Mouse (Mus musculus) spleen, adult 2 months (tissue): ENCODE results near the gene Crtc3. TPM values are rescaled to one million over a fixed set of nuclear protein-coding genes. Genes with fewer than 3 reads are reported as not detected.

ENCODE experiments used
- DNase-seq, 2 experiments: peaks; one replicate each; pipeline versions ENCODE4 v3.0.0 to v3.0.0-alpha.2; 2012 to 2021; ENCODE audit warnings: low spot score in 2 of 2, low read depth in 1 of 2
- H3K27ac ChIP-seq: fragments of 200-500 bp; 2 replicates; pipeline ENCODE4 v1.5.1; 2012; ENCODE audit warnings: low read length, inconsistent platforms; ENCODE audit not compliant: insufficient read depth
- H3K27me3 ChIP-seq: fragments of 200-500 bp; 2 replicates; pipeline ENCODE4 v1.6.1; 2012; ENCODE audit warnings: mild to moderate bottlenecking, moderate library complexity, low read length, inconsistent platforms; ENCODE audit not compliant: control insufficient read depth, insufficient read depth
- H3K36me3 ChIP-seq: fragments of 200-500 bp; 2 replicates; pipeline ENCODE4 v1.6.1; 2012; ENCODE audit warnings: mild to moderate bottlenecking, low read length, inconsistent platforms; ENCODE audit not compliant: control insufficient read depth, insufficient read depth
- H3K4me1 ChIP-seq: fragments of 200-500 bp; 2 replicates; pipeline ENCODE4 v1.6.1; 2011; ENCODE audit warnings: inconsistent platforms; ENCODE audit not compliant: control insufficient read depth, insufficient read depth, insufficient read length
- H3K4me3 ChIP-seq: fragments of 200-500 bp; 2 replicates; pipeline ENCODE4 v1.5.1; 2011; ENCODE audit warnings: mild to moderate bottlenecking, inconsistent platforms; ENCODE audit not compliant: insufficient read depth, insufficient read length; ENCODE audit errors: extremely low read depth
- CTCF ChIP-seq: fragments of 200-500 bp; IDR thresholded peaks from 2 replicates; pipeline ENCODE4 v1.5.1; 2011; ENCODE audit warnings: mild to moderate bottlenecking, inconsistent platforms; ENCODE audit not compliant: insufficient read depth, insufficient read length, insufficient replicate concordance; ENCODE audit errors: extremely low read depth
- POLR2A ChIP-seq: fragments of 200-500 bp; IDR thresholded peaks from 2 replicates; pipeline ENCODE4 v1.6.1; 2011; ENCODE audit warnings: low read depth, low read length, inconsistent platforms
- WGBS: fragments of 180-500 bp; shearing (Covaris S2); methylation state at CpG from one replicate; pipeline ENCODE4 v1.1.7; 2018; 5-methylcytosine and 5-hydroxymethylcytosine counted together
- polyA plus RNA-seq: library from polyadenylated mRNA; depleted of rRNA; stranded (reverse); fragments of >200 nt; gene quantifications from 2 replicates; pipeline ENCODE4 v1.2.3, GENCODE M21; 2012; rRNA removed

Crtc3 gene
- polyA plus RNA-seq, 1 experiment = 19.1 TPM

GRCm38 (mm10) chr7:80548513-80549260 is 140.0 kb downstream of the Crtc3 start:
- TF ChIP-seq CTCF (no peak), POLR2A (no peak)
- H3K4me3 ChIP-seq = no peak overlapping the region
- no peaks in the 10 kb centered on the region for H3K36me3 ChIP-seq

DNA sequence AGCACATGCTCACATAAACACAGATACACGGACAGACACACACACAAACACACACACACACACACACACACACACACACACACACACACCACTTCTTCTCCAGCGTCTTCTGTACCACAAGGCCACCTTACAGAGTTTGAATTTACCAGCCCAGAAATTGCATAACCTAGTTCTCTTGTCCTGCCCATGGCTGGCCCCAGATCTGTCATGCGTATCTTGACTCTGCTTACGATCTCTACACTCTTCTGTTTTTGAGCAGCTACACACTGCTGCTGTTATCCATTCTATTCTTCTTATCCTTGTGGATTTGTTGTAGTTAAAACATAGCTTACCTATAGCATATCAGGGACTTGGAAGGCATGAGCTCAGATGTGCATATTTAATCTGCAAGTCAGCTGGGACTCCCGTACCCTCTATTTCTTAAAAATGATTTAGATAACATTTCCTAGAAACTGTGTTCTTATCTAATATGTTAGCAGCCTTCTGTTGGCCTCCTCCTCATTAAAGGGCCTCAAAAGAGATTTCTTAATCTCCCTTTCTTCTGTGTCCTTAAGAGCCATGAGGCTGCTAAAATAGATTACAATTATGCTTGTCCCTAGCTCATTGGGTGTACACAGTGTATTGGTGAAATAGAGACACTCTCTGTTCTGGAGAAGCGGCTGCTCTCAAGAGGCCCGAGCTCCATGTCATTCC is 146.4 kb downstream of the Crtc3 start:
- WGBS = 78% methylated on average over 7 of the region's 7 CpGs
- Histone ChIP-seq H3K4me3 (no peak overlapping the region), H3K27me3 (no peaks in the 10 kb centered on the region), H3K27ac (no peak overlapping the region), H3K4me1 (no peaks in the 10 kb centered on the region), H3K36me3 (no peaks in the 10 kb centered on the region)
- DNase-seq = no peak
- no peak for TF ChIP-seq POLR2A
- no peak for TF ChIP-seq CTCF

More at GRCm38 (mm10) chr7:80548513-80549260, 140.0 kb downstream of the Crtc3 start:
- Histone ChIP-seq H3K27ac (no peak overlapping the region), H3K27me3 (no peaks in the 10 kb centered on the region), H3K4me1 (no peaks in the 10 kb centered on the region)
- WGBS = 92% methylated on average over 7 of the region's 7 CpGs
- no peak for DNase-seq

DNA sequence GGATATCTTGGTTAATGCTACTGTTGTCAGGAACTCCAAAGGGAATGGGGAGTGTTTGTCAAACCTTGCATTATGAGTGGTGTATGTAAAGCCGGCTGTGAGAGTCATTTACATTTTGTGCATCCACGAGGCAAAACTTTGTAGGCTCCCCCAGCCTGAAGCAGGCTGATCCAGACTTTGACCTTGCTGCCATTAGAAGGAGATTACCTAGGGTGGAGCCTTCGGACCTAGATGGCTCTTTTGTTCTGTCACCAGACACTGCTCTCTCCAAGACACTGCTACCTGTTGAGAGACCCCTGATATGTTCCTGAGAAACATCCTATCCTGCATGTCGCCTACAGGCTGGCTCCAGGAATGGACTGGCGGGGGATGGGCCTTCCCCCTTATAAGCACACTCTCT is 149.1 kb downstream of the Crtc3 start:
- no peak for TF ChIP-seq CTCF
- TF ChIP-seq POLR2A = no peak
- Histone ChIP-seq H3K27ac (no peak overlapping the region), H3K27me3 (no peaks in the 10 kb centered on the region), H3K36me3 (no peaks in the 10 kb centered on the region), H3K4me1 (no peaks in the 10 kb centered on the region), H3K4me3 (no peak overlapping the region)
- DNase-seq = no peak
- WGBS = 88% methylated on average over 5 of the region's 5 CpGs

Other genes starting within 250 kb of the Crtc3 start
- 1.1 and 1.6 TPM in 2 replicates for gene Blm, start 153.8 kb downstream of the Crtc3 start, polyA plus RNA-seq
- gene Iqgap1, start 137.1 kb upstream of the Crtc3 start, polyA plus RNA-seq = 55.9 and 70.9 TPM in 2 replicates
- 4.3 and 6.5 TPM in 2 replicates for gene Zscan2, start 172.0 kb upstream of the Crtc3 start, polyA plus RNA-seq
- gene Wdr73, start 212.4 kb upstream of the Crtc3 start, polyA plus RNA-seq = 12.8 and 20.1 TPM in 2 replicates
- 5.3 and 5.4 TPM in 2 replicates for gene Nmb, start 216.2 kb upstream of the Crtc3 start, polyA plus RNA-seq